Mouse (Mus musculus) heart, postnatal 0 days (tissue): ENCODE data around the gene Gm4894.

Experiments used
- CTCF ChIP-seq: IDR thresholded peaks from 2 replicates; pipeline ENCODE4 v1.5.1; 2016; ENCODE audit warnings: antibody characterized with exemption, control low read depth, low read depth
- EP300 ChIP-seq: IDR thresholded peaks from 2 replicates; pipeline ENCODE4 v1.6.1; 2016; ENCODE audit warnings: antibody characterized with exemption, low read depth

- no peak for TF ChIP-seq CTCF
- no peak for TF ChIP-seq EP300
Measured at GRCm38 (mm10) chr9:49276542-49277334, 26.4 kb downstream of the Gm4894 start.
